Mouse (Mus musculus) Muller cell, postnatal 12 days (primary cell): ENCODE results near the gene Zfp207.
"Not testable (repeated sequence)": the region's sequence is repeated elsewhere in the genome, so short reads cannot be mapped to it uniquely, and the experiment has no call there.

Experiments used
- DNase-seq: peaks from one replicate; pipeline ENCODE4 v3.0.0-alpha.2; 2015; ENCODE audit errors: inconsistent ontology term

Gene Zfp207

DNA sequence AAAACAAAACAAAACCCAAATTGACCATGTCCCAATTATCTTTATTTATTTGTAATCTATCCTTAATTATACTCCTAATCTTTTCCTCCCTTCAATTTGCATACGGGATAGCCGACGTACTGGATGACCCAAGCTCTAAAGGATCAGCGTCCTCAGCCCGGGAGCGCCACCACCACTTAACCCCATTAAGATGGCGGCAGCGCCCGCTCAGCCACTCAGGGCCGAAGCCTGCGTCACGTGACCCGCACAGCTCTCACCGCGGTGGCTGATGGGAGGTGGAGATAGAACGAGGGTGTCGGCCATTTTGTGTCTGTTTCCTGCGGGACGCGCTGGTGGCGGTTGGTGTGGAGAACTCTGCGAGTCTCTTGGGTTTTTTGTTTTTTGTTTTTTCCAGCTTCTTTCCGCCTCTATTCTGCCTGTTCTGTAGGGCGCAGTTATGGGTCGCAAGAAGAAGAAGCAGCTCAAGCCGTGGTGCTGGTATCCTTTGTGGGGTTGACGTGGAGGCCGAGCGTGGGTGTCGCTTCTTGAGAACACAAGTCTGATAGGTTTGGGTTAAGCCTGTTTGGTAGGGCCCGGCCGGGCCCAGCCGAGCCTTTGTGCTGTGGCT is at the start of gene Zfp207:
TSS of gene Zfp207 (plus strand) at position 261 of the 607 bp plus-strand sequence.
- DNase-seq, result peak; percentile 95

DNA sequence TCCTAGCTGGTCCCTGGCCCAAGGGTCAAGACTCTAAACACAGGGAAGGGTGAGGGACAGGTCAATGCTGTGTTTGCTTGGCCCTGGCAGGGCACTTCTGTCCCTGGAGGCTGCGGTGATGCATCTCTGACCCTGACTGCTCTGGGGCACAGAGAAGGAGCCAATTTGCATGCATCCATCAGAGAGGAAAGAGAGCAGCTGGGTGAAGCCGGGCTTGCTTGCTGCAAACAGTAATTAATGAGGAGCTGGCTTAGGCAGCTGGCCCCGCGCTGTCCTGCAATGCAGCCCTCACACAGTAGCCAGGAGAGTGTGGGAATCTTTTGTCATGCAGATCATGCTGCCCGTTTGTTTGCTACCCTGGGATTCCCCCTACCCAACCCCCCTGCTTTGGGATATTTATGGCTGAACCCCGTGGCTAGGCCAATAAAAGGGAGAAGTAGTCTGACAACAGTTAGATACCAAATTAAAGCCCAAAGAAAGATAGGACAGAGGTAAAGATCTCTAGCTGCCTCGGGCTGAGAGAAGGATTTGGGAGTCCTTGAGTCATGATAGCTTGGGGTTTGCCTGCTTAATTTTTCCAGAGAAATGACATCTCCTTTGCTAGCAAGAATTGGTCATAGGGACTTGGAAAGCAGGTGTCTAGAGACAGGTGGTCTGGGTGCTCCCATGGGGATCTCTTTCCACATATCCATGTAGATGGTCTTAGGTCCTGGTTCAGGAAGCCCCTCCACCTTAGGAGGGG is 47.3 kb upstream of the Zfp207 start:
- peak; percentile 86 for DNase-seq

DNA sequence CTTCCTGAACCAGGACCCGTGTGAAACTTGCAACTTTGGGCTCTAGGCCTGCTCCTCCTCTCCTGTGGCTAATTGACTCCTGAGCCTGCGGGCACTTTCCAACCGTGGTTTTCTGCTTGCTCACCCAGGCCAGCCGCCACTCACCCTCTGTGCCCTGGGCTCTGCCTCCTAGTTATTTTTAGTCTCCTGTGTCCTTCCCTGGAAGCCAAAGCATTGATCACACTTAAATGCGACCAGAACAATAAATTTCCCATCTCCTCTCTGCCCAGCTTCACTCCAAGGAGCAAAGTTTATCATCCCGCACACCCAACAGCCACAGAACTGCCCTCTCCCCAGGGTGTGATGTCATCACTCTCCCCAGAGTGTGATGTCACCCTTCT is 46.7 kb upstream of the Zfp207 start:
- peak; percentile 56 for DNase-seq

DNA sequence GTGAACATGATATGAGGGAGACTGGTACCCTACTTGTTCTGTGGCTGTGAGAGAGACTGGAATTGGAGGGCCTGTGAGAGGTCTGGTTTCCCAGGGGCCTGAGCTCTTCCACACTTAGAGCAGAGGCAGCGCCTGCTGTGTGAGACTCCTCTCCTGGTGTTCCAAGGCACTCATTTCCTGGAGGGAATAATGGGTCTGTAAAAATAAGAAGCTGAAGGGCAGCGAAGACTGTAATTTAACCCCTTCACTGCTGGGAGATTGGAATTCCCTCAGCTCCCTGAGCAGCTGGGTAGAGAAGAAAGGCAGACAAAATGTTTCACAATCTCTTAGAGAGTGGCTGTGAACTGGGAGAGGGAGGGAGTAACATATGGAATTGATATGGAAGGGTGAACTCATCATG is 40.6 kb upstream of the Zfp207 start:
- DNase-seq, result no peak

DNA sequence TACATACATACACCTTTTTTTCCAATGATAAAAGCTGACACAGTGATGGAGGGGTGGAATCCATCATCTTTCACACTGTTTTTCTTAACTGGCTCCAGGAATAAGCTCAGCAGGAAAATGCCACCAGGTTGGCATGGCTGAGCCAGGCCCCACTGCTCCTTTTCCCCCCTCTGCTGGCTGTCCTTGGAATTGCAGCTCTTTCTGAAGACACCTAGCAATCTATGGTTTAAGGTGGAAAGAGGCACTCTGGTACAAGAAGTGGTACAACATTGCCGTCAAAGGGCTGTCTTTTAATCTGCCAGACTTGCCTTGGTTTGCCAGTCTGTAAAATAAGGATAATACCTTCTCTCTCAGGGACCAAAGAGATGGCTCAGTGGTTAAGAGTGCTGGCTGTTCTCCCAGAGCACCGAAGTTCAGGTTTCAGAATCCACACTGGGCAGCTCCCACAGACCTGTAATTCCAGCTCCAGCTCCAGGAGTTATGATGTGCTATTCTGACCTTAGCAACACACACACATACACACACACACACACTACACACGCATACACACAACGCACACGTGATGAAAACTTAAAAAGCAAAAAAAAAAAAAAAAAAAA is 31.1 kb upstream of the Zfp207 start:
- peak; percentile 57 for DNase-seq

- DNase-seq, result no peak
Measured at GRCm38 (mm10) chr11:80354832-80355231, 28.2 kb upstream of the Zfp207 start.

DNA sequence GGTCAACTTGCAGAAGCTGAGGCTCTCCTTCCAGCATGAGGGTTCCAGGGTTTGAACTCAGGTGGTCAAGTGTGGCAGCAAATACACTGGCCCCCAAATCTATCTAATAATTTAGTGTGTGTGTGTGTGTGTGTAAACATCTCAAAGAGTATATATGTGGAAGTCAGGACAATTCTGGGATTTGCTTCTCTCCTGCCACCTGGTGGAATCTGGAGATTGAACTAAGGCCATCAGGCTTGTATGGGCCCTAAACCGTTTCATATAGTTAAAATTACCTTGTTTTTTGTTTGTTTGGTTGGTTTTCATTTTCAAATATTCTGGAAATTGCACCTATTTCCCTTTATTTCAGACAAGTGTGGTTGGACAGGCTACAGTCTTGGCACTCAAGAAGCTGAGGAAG is 14.1 kb upstream of the Zfp207 start:
- DNase-seq, result no peak

DNA sequence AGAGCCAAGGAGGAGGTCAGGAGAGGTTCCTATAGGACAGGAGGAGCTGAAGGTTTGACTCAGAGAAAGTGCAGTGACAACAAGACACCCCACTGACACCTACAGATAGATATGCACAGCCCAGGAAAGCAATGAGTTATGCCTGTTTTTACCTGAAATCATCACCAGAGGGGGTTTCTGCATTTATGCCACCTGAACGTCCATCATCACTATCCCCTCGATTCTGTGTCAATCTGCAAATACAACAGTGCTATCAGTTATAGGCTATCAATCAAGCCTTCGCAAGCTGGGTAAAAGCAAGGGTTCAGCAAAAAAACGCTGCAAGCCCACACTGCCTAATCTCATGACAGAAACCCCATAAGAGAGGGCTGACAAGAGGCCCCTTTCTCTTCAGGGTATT is 6.4 kb upstream of the Zfp207 start:
- DNase-seq, result no peak

DNA sequence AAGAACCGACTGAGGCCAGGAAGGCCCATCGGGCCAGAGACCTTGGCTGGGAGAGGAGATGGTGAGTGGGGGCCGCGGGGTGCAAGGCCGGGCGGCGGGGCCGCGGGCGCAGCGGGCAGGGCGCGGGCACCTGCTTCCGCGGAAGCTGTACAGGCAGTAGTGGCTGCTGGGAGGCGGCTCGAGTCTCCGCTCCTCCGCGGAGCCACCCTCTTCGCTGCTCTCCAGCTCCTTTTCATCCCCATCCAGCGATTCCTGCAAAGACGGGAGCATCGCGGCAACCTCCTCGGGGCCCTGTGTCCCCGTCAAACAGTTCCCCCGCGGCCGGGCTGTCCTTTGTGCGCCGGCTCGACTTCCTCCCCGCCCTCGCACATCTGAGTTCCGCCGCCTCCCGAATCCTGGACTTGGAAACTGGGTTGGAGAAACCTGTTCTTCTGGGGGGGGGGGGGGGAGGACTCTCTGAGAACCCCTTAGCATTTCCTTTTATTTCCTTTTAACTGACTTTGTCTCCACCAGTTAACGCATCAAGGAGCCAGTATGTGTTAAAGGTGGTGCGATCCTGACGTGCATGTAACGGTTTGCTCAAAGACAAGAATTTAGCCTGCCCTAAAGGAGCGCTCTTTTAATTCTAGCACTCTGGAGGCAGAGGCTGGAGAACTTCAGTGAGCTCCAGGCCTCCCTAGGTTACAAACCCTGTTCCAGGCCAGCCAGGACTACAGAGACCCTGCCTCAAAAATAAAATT is 5.2 kb upstream of the Zfp207 start, which contains the start of gene 5730455P16Rik:
TSS of gene 5730455P16Rik (minus strand) at position 323 of the 740 bp plus-strand sequence.
- DNase-seq, result peak; percentile 87

- not testable (repeated sequence) for DNase-seq
Measured at GRCm38 (mm10) chr11:80378452-80379068, 4.5 kb upstream of the Zfp207 start.

DNA sequence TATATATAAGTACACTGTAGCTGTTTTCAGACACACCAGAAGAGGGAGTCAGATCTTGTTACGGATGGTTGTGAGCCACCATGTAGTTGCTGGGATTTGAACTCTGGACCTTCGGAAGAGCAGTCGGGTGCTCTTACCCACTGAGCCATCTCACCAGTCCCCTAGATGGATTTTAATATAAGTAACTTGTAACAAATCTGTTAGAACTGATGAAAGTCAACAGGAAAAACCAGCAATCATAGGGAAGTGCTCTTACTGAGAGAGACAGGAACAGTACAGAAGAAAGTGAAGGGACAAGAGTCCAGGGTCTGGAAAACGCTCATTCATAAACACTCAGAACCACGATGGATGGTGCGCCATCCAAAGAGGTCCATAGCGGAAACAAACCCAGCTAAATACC is 3.9 kb upstream of the Zfp207 start:
- DNase-seq, result not testable (repeated sequence)

- DNase-seq, result no peak
Measured at GRCm38 (mm10) chr11:80382626-80383018, 457 bp upstream of the Zfp207 start.

GRCm38 (mm10) chr11:80383626-80384046 is 557 bp downstream of the Zfp207 start:
- no peak for DNase-seq

DNA sequence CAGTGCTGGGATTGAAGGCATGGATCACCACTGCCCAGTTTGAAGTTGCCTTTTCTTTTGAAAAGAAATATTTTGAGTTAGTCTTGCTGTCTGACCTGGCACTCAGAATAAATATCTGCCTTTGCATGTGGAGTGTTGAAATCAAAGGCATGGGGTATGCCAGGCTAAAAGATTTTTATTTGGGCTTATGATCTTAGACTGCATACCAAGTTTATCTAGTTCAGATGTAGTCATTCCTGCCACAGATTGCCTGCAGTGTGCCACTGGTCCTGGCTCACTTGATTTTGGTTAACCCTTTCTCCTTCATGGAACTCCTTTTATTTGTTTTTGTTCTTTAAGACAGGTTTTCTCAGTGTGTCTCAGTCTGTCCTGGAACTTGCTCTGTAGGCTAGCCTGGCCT is 1.4 kb downstream of the Zfp207 start:
- no peak for DNase-seq

DNA sequence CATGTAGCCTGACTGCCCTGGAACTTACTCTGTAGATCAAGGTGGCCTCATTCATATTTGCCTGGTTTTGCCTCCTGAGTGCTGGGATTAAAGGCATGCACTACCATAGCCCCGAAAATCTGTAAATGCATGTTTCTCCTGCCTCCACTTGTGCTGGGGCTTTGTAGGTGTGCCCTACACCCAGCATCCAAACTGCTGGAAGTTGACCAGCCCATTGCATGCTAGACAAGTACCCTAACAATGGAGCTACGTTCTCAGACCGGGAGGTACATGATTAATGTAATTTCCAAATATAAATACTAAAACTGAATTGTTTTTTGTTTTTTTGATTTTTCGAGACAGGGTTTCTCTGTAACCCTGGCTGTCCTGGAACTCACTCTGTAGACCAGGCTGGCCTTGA is 2.0 kb downstream of the Zfp207 start:
- DNase-seq, result no peak

DNA sequence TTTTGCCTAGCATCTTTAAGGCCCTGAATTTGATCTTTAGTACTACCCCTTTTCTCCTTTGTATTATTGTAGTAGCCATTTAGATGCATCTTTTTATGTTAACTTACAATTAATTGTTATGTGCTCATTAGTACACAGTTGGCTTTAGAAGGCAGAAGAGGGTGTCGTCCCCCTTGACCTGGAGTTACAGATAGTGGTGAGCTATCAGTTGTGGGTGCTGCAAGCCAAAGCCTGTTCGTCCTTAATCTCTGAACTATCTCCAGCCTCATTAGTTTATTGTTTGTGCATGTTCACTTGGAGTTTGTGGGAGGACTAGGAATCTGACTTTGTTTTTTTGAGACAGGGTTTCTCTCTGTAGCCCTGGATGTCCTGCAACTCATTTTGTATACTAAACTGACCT is 3.7 kb downstream of the Zfp207 start:
- DNase-seq, result no peak

- DNase-seq, result no peak
Measured at GRCm38 (mm10) chr11:80389885-80390284, 6.8 kb downstream of the Zfp207 start.

- DNase-seq, result no peak
Measured at GRCm38 (mm10) chr11:80391407-80392120, 8.5 kb downstream of the Zfp207 start.

GRCm38 (mm10) chr11:80395930-80396329 is 12.9 kb downstream of the Zfp207 start:
- no peak for DNase-seq

- no peak for DNase-seq
Measured at GRCm38 (mm10) chr11:80396617-80397016, 13.5 kb downstream of the Zfp207 start.

- not testable (repeated sequence) for DNase-seq
Measured at GRCm38 (mm10) chr11:80407878-80408277, 24.8 kb downstream of the Zfp207 start.
